Mouse (Mus musculus) hindbrain, embryonic 15.5 days (tissue): ENCODE data around the gene Prss35. TPM values are rescaled to one million over a fixed set of nuclear protein-coding genes. Genes with fewer than 3 reads are reported as not detected.
A peak's percentile ranks its signal among the peaks of the same experiment; 100 is the strongest.

Experiments
- ATAC-seq: fragments of 200-750 bp; cut with Nextera tagmentation; 2 replicates; pipeline ENCODE4 v1.8.0; 2017; ENCODE audit warnings: low read depth, moderate number of reproducible peaks, moderate TSS enrichment; ENCODE audit not compliant: low FRiP score
- H3K27ac ChIP-seq: fragments of 300-500 bp; sonication (generic); replicated peaks from 2 replicates; pipeline ENCODE4 v1.5.1; 2015; ENCODE audit warnings: mild to moderate bottlenecking, inconsistent platforms
- H3K27me3 ChIP-seq: fragments of 300-500 bp; sonication (generic); 2 replicates; pipeline ENCODE4 v1.6.1; 2015; ENCODE audit warnings: control low read depth, inconsistent platforms
- H3K36me3 ChIP-seq: fragments of 300-500 bp; sonication (generic); 2 replicates; pipeline ENCODE4 v1.6.1; 2015; ENCODE audit warnings: control low read depth, inconsistent platforms
- H3K4me1 ChIP-seq: fragments of 300-500 bp; sonication (generic); replicated peaks from 2 replicates; pipeline ENCODE4 v1.6.1; 2015; ENCODE audit warnings: control low read depth, inconsistent platforms
- H3K4me2 ChIP-seq: fragments of 300-500 bp; sonication (generic); 2 replicates; pipeline ENCODE4 v1.6.1; 2015; ENCODE audit warnings: moderate library complexity, mild to moderate bottlenecking, inconsistent platforms
- H3K4me3 ChIP-seq: fragments of 300-500 bp; sonication (generic); 2 replicates; pipeline ENCODE4 v1.5.1; 2015; ENCODE audit warnings: mild to moderate bottlenecking, inconsistent platforms
- H3K9ac ChIP-seq: fragments of 300-500 bp; sonication (generic); 2 replicates; pipeline ENCODE4 v1.6.1; 2015; ENCODE audit warnings: inconsistent platforms
- H3K9me3 ChIP-seq: fragments of 300-500 bp; sonication (generic); 2 replicates; pipeline ENCODE4 v1.6.1; 2016; ENCODE audit warnings: control low read depth, inconsistent platforms
- WGBS: fragments of 180-500 bp; shearing (Covaris S2); methylation state at CpG from one replicate; pipeline ENCODE4 v1.1.7; 2015; 5-methylcytosine and 5-hydroxymethylcytosine counted together
- polyA plus RNA-seq: library from polyadenylated mRNA; unstranded; fragments of >200 nt; fragmentation: Nextera tagmentation; extraction: Ambion mirVana; gene quantifications from 2 replicates; pipeline ENCODE4 v1.2.1, GENCODE M21; 2015

The Prss35 gene
- polyA plus RNA-seq, 1 experiment from 2014 or later: 6.2 TPM

- Histone ChIP-seq H3K9me3 (no peaks in the 10 kb centered on the region), H3K27me3 (no peaks in the 10 kb centered on the region), H3K9ac (no peak overlapping the region), H3K4me2 (no peak overlapping the region), H3K4me1 (no peaks in the 10 kb centered on the region), H3K27ac (no peak overlapping the region), H3K36me3 (no peaks in the 10 kb centered on the region), H3K4me3 (no peak overlapping the region)
- ATAC-seq: no peak
- WGBS: 56% methylated on average over 2 of the region's 2 CpGs
Measured at GRCm38 (mm10) chr9:86716540-86716939, 26.9 kb upstream of the Prss35 start.

- Histone ChIP-seq H3K4me2 (no peak overlapping the region), H3K27ac (no peak overlapping the region), H3K4me3 (no peak overlapping the region), H3K36me3 (no peaks in the 10 kb centered on the region), H3K9me3 (no peaks in the 10 kb centered on the region), H3K9ac (no peak overlapping the region), H3K4me1 (no peaks in the 10 kb centered on the region), H3K27me3 (no peaks in the 10 kb centered on the region)
- ATAC-seq: no peak
- WGBS: 76% methylated on average over 5 of the region's 5 CpGs
Measured at GRCm38 (mm10) chr9:86717119-86717518, 26.3 kb upstream of the Prss35 start.

GRCm38 (mm10) chr9:86720227-86720626 is 23.2 kb upstream of the Prss35 start:
- ATAC-seq: no peak
- no peaks in the 10 kb centered on the region for H3K4me1 ChIP-seq
- WGBS: 91% methylated on average over 5 of the region's 5 CpGs
- H3K4me2 ChIP-seq: no peak overlapping the region
- H3K9me3 ChIP-seq: no peaks in the 10 kb centered on the region
- no peak overlapping the region for H3K9ac ChIP-seq
- no peaks in the 10 kb centered on the region for H3K27me3 ChIP-seq
- no peaks in the 10 kb centered on the region for H3K36me3 ChIP-seq
- no peak overlapping the region for H3K27ac ChIP-seq
- H3K4me3 ChIP-seq: no peak overlapping the region

GRCm38 (mm10) chr9:86720794-86721193 is 22.7 kb upstream of the Prss35 start:
- Histone ChIP-seq H3K4me3 (no peak overlapping the region), H3K9me3 (no peaks in the 10 kb centered on the region), H3K4me1 (peaks cover 4% of the 10 kb centered on the region; the same call in 1 of the 2 replicates), H3K27me3 (no peaks in the 10 kb centered on the region), H3K4me2 (no peak overlapping the region), H3K27ac (no peak overlapping the region), H3K36me3 (no peaks in the 10 kb centered on the region), H3K9ac (no peak overlapping the region)
- ATAC-seq: no peak
- 88% methylated on average over 2 of the region's 2 CpGs for WGBS

- Histone ChIP-seq H3K9me3 (no peaks in the 10 kb centered on the region), H3K9ac (no peak overlapping the region), H3K27ac (no peak overlapping the region), H3K4me1 (peaks cover 6% of the 10 kb centered on the region; the same call in 1 of the 2 replicates), H3K27me3 (no peaks in the 10 kb centered on the region), H3K36me3 (no peaks in the 10 kb centered on the region), H3K4me2 (no peak overlapping the region), H3K4me3 (no peak overlapping the region)
- ATAC-seq: no peak
- 96% methylated on average over 4 of the region's 4 CpGs for WGBS
Measured at GRCm38 (mm10) chr9:86725066-86725465, 18.4 kb upstream of the Prss35 start.

- peak; percentile 72 for ATAC-seq
- H3K9ac ChIP-seq: no peak overlapping the region
- peaks cover 6% of the 10 kb centered on the region; the same call in 1 of the 2 replicates for H3K4me1 ChIP-seq
- H3K4me3 ChIP-seq: no peak overlapping the region
- no peaks in the 10 kb centered on the region for H3K36me3 ChIP-seq
- H3K4me2 ChIP-seq: peak overlapping the region; percentile 12; the same call in 1 of the 2 replicates
- WGBS: 47% methylated on average over 7 of the region's 7 CpGs
- no peaks in the 10 kb centered on the region for H3K27me3 ChIP-seq
- no peaks in the 10 kb centered on the region for H3K9me3 ChIP-seq
- peak overlapping the region; percentile 61 for H3K27ac ChIP-seq
Measured at GRCm38 (mm10) chr9:86725604-86726380, 17.7 kb upstream of the Prss35 start.

- Histone ChIP-seq H3K4me3 (no peak overlapping the region), H3K4me2 (no peak overlapping the region), H3K36me3 (no peaks in the 10 kb centered on the region), H3K27ac (no peak overlapping the region), H3K9me3 (no peaks in the 10 kb centered on the region), H3K9ac (no peak overlapping the region), H3K4me1 (peaks cover 6% of the 10 kb centered on the region; the same call in 1 of the 2 replicates), H3K27me3 (no peaks in the 10 kb centered on the region)
- 71% methylated on average over 5 of the region's 5 CpGs for WGBS
- peak; percentile 40 for ATAC-seq
Measured at GRCm38 (mm10) chr9:86726381-86726720, 17.1 kb upstream of the Prss35 start.

GRCm38 (mm10) chr9:86728214-86728814 is 15.1 kb upstream of the Prss35 start:
- H3K9me3 ChIP-seq: no peaks in the 10 kb centered on the region
- H3K4me1 ChIP-seq: peaks cover 6% of the 10 kb centered on the region; the same call in 1 of the 2 replicates
- no peaks in the 10 kb centered on the region for H3K27me3 ChIP-seq
- H3K27ac ChIP-seq: no peak overlapping the region
- no peak overlapping the region for H3K4me2 ChIP-seq
- no peak overlapping the region for H3K9ac ChIP-seq
- H3K36me3 ChIP-seq: no peaks in the 10 kb centered on the region
- 92% methylated on average over 10 of the region's 10 CpGs for WGBS
- no peak overlapping the region for H3K4me3 ChIP-seq
- no peak for ATAC-seq

- H3K9ac ChIP-seq: no peak overlapping the region
- H3K27ac ChIP-seq: no peak overlapping the region
- no peaks in the 10 kb centered on the region for H3K27me3 ChIP-seq
- ATAC-seq: no peak
- H3K36me3 ChIP-seq: no peaks in the 10 kb centered on the region
- peaks cover 6% of the 10 kb centered on the region; the same call in 1 of the 2 replicates for H3K4me1 ChIP-seq
- no peak overlapping the region for H3K4me3 ChIP-seq
- H3K9me3 ChIP-seq: no peaks in the 10 kb centered on the region
- 66% methylated on average over 1 of the region's 1 CpGs for WGBS
- no peak overlapping the region for H3K4me2 ChIP-seq
Measured at GRCm38 (mm10) chr9:86729084-86729483, 14.4 kb upstream of the Prss35 start.

- Histone ChIP-seq H3K4me1 (peaks cover 6% of the 10 kb centered on the region; the same call in 1 of the 2 replicates), H3K4me2 (no peak overlapping the region), H3K27ac (no peak overlapping the region), H3K36me3 (no peaks in the 10 kb centered on the region), H3K4me3 (no peak overlapping the region), H3K9me3 (no peaks in the 10 kb centered on the region), H3K9ac (no peak overlapping the region), H3K27me3 (no peaks in the 10 kb centered on the region)
- ATAC-seq: no peak
- WGBS: 92% methylated on average over 3 of the region's 3 CpGs
Measured at GRCm38 (mm10) chr9:86729811-86730210, 13.6 kb upstream of the Prss35 start.

- Histone ChIP-seq H3K9ac (no peak overlapping the region), H3K27ac (no peak overlapping the region), H3K4me3 (no peak overlapping the region), H3K27me3 (no peaks in the 10 kb centered on the region), H3K9me3 (no peaks in the 10 kb centered on the region), H3K4me1 (no peaks in the 10 kb centered on the region), H3K4me2 (no peak overlapping the region), H3K36me3 (no peaks in the 10 kb centered on the region)
- ATAC-seq: no peak
Measured at GRCm38 (mm10) chr9:86734357-86734756, 9.1 kb upstream of the Prss35 start.

- 74% methylated on average over 9 of the region's 9 CpGs for whole genome bisulfite sequencing
- Histone ChIP-seq H3K4me1 (no peaks in the 10 kb centered on the region), H3K4me3 (no peak overlapping the region), H3K4me2 (no peak overlapping the region), H3K9me3 (no peaks in the 10 kb centered on the region), H3K9ac (no peak overlapping the region), H3K27me3 (no peaks in the 10 kb centered on the region), H3K36me3 (no peaks in the 10 kb centered on the region), H3K27ac (no peak overlapping the region)
- no peak for ATAC-seq
Measured at GRCm38 (mm10) chr9:86734795-86735194, 8.7 kb upstream of the Prss35 start.
